Mouse (Mus musculus): ENCODE data around the gene Nmi.

DNA sequence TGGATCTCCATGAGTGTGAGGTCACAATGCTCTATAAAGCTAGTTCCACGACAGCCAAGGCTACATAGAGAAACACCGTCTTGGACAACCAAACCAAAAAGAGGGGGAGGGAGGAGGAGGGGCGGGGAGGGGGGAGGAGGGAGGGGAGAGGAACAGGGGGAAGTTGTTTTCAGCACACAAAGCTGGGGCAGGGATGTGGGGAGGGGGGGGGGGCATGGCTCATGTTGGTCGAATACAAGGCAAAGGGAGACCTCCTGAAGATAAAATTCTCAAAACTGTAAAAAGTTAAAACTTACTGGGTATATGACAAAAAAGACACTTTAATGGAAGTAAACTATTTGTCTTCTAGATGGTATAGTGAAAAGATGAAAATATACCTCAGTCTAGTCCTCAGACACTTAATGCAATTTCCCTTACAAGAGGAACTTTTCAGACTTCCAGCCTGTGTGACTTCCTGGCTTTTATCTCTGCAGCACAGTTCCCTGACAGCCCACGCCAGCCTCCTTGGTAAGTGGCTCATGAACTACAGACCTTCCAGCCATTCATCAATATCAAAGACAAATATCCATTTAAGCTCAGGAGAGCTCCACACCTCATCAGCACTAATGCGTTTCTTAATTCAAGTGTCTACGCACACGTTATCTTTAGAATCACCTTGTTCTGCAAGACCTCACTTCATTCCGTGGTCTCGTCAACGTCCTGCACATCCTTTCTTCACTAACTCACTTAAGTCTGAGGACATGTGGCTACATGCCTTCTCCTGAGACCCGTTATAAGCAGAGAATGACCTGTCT lies 39.8 kb downstream of the Nmi start:
- TF ChIP-seq POLR2A (IDR thresholded peaks at IDR 0.05; ENCODE audit: insufficient read length, low read depth) (no peak), CEBPB (IDR thresholded peaks at IDR 0.05; ENCODE audit: insufficient read depth, poor library complexity, severe bottlenecking) (no peak), E2F4 (IDR thresholded peaks at IDR 0.05; ENCODE audit: insufficient read depth) (no peak)

All from myocyte (in vitro differentiated cells).